Mouse (Mus musculus) mouse embryonic stem cell (cell line): ENCODE data around the gene Xrcc3.

Source experiments
- in situ Hi-C, 2 experiments: fragments of 300-500 bp; cut with MboI; formaldehyde crosslinking; loops; 1 replicate in 1 of 2; 3 replicates in 1 of 2; pipeline ENCODE4 v1.14.3; 2019 to 2020; ENCODE audit warnings: low sequenced_read_pairs in 2 of 2, low pct_unique_long_range_greater_than_20kb in 1 of 2, mixed read lengths in 1 of 2; ENCODE audit not compliant: unreplicated experiment in 1 of 2

Gene Xrcc3

GRCm38 (mm10) chr12:111819936-111820335 is 6.3 kb upstream of the Xrcc3 start:
- in situ Hi-C loops: no loop called here

- in situ Hi-C loops: no loop called here
Observed at GRCm38 (mm10) chr12:111817991-111818390, 4.3 kb upstream of the Xrcc3 start.

GRCm38 (mm10) chr12:111816967-111817366 is 3.3 kb upstream of the Xrcc3 start:
- in situ Hi-C loops: no loop called here

GRCm38 (mm10) chr12:111816528-111816927 is 2.9 kb upstream of the Xrcc3 start:
- in situ Hi-C loops: no loop called here

GRCm38 (mm10) chr12:111814769-111815762 is 1.4 kb upstream of the Xrcc3 start:
- in situ Hi-C loops: no loop called here

GRCm38 (mm10) chr12:111813111-111813765 is 435 bp downstream of the Xrcc3 start:
- in situ Hi-C loops: no loop called here

- in situ Hi-C loops: no loop called here
Observed at GRCm38 (mm10) chr12:111812611-111813010, 1.1 kb downstream of the Xrcc3 start.

- in situ Hi-C loops: no loop called here
Observed at GRCm38 (mm10) chr12:111812075-111812474, 1.6 kb downstream of the Xrcc3 start.

- in situ Hi-C loops: no loop called here
Observed at GRCm38 (mm10) chr12:111809762-111810161, 3.9 kb downstream of the Xrcc3 start.

GRCm38 (mm10) chr12:111808775-111809174 is 4.9 kb downstream of the Xrcc3 start:
- in situ Hi-C loops: no loop called here

- in situ Hi-C loops: no loop called here
Observed at GRCm38 (mm10) chr12:111803538-111803937, 10.1 kb downstream of the Xrcc3 start.

GRCm38 (mm10) chr12:111800459-111801183 is 13.1 kb downstream of the Xrcc3 start:
- in situ Hi-C loops: no loop called here

GRCm38 (mm10) chr12:111798493-111798892 is 15.2 kb downstream of the Xrcc3 start:
- in situ Hi-C loops: no loop called here

GRCm38 (mm10) chr12:111797251-111797650 is 16.4 kb downstream of the Xrcc3 start:
- in situ Hi-C loops: no loop called here

GRCm38 (mm10) chr12:111795180-111795895 is 18.3 kb downstream of the Xrcc3 start:
- in situ Hi-C loops: no loop called here

- in situ Hi-C loops: no loop called here
Observed at GRCm38 (mm10) chr12:111794526-111795179, 19.0 kb downstream of the Xrcc3 start.

- in situ Hi-C loops: no loop called here
Observed at GRCm38 (mm10) chr12:111794102-111794501, 19.6 kb downstream of the Xrcc3 start.
